Mouse (Mus musculus) neural tube, embryonic 10.5 days (tissue): ENCODE results near the gene Gramd4.
"Not testable (repeated sequence)": the region's sequence is repeated elsewhere in the genome, so short reads cannot be mapped to it uniquely, and the experiment has no call there.

Experiments
- DNase-seq: peaks from one replicate; pipeline ENCODE4 v3.0.0-alpha.2; 2017; ENCODE audit warnings: low spot score; ENCODE audit errors: extremely low spot score

The Gramd4 gene

DNA sequence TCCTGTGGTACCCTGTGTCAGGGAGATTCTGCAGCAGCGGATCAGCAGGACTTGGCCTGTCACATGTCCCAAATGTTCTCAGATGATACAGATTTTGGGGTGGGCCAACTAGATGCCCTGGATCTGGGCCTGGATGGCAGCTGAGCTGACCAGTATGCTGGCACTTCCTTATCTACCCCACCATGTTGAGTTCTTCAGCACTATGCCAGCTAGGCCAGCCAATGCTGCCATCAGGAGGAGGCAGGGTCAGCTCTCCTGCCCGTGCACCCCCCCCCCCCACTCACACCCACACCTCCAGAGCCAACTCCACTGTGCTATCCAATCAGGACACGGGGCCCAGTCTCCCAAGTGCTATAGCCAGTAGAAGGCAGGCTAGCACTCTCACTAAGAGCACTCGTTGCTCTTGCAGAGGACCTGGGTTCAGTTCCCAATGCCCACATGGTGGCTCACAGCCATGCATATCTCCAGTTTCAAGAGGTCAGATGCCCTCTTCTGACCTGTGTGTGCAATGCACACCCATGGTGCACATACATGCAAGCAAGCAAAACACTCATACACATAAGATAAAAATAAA, 7.2 kb upstream of the Gramd4 start:
- DNase-seq, result no peak

DNA sequence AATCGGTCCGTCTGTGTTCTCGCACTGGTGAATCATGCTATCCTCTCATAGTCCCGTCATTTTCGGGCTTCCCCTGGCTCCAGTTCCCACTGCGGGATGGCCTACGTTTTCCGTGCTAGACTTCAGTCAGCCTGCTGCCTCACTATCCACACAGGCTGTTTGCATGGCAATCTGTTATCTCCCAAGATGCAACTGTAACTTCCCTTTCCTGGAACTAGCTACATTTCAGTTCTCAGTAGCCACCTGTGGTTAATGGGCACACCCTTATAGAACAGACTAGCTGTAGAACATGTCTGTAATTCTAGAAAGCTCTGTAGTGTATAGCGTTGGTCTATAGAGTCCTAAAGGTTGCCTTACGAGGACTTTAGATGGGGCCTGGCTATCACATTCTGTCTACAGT, 6.3 kb upstream of the Gramd4 start:
- no peak for DNase-seq

DNA sequence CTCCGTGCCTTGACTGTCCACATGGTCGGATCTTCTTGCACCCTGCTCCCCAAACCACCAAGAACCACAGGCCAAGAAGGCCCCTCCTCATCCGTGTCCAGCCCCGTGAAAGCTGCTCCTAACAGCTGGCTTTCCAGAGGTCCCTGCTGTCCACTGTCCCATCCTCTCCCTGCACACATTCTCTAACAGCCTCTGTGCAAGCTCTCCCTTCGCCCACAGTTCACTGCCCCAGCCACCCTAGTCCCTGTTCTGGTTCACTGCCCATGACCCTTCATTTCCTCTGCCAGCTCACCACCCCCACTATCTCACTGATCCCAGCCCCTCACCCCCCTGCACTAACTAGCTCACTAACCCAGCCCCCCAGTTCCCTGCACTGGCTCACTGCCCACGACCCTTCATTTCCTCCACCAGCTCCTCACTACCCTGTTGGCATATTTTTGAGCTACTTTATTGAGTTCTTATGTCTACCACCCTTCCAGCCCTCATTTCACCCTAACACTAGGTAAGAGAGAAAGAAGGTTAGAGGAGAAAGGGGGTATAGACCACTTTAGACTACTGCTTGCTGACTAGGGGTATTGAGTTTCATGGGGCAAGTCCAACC, 5.5 kb upstream of the Gramd4 start:
- DNase-seq, result no peak

DNA sequence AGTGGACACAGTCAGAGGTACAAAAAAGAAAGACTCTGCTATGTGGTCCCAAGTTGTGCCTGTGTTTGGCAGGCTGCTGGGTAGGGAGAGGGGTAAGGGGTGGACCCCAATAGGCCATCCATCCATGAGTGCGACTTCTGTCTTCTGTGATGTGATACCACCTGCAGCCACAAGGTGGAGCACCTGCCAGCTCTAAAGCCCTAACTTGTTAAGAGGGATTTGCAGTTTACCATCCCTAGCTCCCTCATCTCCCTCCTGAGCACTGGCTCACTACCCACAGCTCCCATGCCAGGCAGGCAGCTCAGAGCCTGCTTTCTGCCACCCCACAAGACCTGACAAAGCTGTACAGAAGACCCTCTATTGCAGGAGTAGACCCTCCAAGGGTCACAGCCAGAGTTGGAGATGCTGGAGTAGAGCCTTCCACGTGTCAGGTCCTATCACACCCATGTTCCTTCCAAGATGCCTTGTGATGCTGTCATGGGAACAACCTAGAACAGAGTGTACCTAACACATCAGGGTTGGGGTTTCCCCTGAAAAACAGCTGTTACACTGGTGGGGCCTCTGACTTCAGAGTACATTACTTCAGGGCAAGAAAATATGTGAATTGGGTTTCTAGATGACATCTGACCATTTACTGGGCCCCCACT, 3.5 kb upstream of the Gramd4 start:
- peak; percentile 86 for DNase-seq

DNA sequence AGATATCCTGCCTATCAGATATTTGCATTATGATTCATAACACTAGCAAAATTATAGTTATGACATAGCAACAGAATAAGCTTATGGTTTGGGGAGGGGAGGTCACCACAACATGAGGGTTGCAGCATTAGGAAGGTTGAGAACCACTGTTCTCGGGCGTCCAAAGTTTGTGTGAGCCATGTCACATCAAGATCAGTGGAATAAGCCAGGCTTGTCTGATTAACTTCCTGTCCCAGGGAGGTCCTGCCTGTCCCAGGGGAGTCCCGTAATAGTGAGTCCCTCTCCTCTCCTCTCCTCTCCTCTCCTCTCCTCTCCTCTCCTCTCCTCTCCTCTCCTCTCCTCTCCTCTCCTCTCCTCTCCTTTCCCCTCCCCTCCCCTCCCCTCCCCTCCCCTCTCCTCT, 2.6 kb upstream of the Gramd4 start:
- not testable (repeated sequence) for DNase-seq

DNA sequence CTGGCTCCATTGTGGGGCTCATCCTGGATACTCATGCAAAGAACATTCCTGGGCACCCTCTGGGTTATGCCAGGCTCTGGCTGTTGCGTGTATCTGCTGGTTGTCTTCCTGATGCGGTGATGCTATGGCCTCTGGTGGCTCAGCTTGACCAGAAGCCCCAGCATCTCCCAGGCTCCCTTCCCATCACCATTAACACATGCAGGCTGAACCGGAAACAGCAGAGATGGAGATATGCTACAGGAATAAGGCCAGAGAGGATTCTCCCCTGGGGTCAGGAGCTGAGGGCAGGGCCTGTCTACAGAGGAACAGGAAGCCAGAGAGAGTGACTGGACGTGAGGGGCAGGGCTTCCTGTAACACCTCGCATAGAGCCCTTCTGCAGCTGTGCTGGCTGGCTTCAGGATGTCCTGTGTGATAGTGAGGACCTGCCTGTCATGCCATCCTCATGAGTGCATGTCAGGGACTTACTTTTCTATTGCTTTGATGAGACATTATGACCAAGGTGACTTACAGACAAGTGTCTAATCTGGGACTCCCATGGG, 1.2 kb upstream of the Gramd4 start:
- DNase-seq, result no peak

DNA sequence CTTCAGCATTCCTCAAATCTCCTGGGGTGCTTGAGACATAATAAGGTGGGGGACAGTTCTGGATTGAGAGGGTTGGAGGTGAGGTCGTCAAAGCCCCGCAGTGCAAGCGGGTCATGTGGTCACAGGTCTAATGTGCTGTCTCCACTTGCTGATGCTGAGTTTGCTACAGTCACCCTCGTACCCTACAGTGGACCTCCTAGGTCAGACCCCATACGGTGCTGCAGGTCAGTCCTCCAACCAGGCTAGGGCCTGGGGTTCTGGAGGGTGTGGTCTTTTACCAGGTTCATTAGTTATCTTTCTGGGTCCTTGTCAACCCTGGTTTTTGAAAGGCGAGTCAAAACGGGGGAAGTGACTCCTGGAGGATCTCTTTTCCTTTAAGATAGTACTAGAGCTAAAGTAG, 413 bp downstream of the Gramd4 start:
- DNase-seq, result no peak

DNA sequence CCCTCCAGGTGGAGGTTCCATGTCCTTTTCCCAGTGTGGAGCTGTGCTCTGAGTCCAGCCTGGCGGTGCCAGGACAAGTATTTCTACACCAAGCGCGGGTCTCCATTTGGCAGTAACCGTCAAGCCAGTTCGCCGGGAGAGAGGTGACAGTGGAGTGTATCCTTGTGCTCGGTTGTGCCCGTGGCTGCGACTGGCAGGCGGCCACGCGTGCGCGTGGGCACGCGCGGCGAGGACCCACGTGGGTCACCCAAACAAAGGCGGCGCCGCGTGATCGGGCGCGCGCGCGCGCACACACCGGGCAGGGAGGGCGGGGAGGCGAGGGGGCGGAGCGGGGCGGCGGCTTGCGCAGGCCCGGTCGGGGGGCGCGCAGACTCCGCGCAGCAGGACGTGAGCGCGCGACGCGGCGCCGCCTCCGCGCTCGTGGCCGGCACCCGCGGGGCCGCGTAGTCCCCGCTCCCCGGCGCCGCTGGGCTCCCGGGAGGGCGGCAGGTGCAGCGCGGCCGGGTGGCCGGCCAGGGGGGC, 960 bp downstream of the Gramd4 start:
- peak; percentile 84 for DNase-seq

DNA sequence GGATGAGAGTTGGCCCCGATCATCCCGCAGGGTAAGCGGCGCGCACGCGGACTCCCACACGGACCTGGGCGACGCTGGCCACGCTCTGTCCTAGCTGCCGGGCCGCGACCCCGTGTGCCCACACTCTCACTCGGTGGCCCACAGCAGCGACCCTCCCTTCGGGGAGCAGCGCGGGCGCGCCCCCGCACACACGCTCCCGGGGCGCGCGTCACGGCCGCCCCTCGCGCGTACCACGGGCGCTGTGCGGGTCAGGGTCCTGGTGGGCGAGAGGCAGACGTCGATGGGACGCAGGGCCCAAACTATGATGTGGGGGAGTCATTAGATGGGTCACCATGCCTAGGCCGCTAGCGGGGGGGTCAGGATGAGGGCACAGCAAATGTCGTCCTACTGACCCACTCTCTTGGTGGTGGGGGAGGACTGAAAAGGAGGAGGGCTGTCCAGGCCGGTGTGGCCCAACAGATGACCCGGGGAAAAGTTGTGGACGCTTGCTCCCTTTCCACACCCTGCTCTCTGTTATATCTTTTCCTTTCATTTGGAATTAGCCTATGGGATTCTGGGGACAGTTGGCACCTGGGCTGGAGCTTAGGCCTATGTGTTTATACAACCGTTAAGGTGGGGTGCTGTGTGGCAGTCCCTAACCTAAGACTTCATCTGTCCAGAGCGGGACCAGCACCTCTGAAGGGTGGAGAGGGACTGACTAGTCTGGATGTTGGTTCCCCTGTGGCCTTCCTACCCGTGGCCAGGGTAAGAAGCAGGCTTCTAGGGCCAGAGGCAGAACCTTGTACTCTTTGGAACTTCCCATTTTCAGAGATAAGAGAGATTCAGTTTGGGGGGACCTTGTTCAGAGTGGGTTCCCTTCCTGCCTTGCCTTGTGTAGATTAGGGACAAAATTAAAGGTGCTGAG, 1.7 kb downstream of the Gramd4 start:
- DNase-seq, result peak; percentile 61

DNA sequence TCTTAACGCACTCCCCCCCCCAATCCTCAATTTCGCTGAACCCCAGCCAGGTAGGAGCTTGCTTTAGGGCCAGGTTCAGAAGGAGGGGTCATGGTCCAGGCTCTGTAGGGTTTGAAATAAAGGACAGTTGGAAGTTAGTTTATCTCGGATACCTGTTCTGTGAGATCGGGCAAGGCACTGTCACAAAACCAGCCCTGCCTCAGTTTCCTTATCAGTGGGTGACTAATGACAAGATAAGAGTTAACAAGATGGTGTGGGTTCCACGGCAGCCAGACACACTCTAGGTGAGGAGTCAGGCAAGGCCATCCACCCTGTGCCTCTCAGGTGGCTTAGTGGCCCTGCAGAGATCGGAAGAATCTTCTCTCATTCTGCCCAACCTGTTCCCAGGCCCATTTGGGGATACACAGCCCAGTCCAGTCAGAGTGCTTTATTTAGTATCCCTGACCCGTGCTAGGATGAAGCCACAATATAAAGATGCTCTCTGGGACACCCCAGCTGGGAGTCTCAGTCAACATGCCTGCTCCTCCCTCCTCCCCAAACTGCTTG, 2.4 kb downstream of the Gramd4 start:
- no peak for DNase-seq

DNA sequence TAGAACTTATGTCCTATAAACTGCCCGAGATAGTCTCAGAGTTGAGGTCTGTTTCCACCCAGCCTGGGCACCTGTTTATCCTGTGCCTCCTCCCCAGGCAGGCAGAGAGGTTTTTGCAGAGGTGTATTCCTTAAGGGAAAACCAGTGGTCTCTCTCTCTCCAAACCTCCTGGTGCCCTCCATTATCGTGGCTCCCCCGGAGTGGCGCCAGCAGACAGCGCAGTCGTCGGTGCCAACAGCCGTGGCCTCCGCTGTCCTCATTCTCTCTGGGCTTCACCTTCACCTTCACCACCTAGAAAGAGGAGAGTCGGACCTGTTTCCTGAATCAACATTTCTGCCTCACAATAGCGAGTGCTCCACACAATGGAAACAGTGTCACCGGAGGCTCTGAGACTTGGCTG, 3.1 kb downstream of the Gramd4 start:
- DNase-seq, result no peak

DNA sequence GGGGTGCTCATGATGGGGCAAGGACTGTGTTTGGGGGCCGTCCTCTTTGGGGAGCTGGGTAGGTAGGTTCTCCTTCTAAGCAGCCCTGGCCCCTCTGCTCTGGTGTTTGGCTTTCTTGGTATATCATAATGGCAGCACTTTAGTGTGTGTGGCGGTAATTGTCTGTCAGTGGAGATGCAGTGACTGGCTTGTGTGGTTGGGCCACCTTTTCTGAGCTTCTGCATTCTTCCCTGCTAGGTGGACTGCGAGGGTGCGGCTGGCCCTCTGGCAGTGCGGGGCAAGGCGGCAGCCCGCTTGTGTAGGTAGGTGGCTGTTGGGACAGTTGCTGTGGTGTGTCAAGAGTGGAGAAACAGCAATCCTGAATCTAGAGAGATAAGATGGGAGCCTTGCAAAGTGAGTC, 3.7 kb downstream of the Gramd4 start:
- no peak for DNase-seq

DNA sequence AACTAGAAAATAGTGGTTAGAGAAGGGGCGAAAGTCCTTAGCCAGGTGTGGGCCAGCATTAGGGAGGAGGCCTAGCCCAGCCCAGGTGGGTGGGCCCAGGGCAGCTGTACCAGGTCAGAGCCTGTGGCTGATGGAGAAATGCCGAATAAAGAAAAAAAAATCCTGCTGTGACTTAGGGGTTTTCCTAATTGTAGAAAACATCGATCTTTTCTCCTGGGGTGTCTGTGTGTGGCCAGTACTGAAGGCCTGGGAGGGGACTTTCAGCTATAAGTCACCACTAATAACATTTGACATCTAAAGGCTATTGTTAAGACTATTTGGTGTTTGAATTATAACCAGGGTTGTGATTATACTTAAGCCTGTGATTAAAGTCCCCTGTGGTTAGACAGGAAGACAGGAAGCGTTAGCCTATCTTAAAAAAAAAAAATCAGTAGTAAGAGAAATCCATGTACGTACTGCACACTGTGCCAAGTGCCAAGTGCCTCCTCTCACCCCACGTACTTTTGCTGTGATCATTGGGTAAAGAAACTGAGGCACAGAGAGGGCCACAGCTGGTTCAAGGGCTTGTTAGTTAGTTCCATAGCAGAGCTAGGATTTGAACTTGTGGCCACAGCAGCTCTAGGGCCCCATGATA, 4.5 kb downstream of the Gramd4 start:
- DNase-seq, result no peak

DNA sequence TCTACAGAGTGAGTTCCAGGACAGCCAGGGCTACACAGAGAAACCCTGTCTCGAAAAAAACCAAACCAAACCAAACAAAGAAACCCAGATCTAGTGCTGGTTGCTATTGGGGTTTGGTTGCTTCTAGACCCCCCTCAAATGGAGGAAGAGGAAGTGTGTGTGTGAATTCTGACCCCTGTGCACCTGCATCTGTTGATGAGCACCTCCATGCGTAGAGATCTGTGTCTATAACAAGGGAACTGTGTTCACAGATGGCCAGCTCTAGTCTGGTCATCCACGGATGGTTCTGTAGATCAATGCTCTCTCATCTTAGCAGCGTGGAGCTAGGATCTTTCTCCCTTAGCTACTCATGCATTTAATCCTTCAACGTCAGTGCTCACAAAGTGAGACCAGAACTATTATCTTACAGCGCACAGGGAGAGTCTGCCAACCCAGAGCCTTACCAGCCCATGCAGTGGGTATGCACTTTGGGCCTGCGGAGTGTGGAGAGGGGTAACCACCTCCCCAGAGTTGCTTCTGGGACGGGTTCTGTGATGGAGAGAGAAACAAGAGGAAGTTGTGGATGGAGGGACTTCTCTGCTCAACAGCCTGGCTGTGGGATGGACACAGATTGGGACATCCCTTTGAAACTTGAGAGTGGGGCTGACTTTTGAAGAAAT, 6.8 kb downstream of the Gramd4 start:
- DNase-seq, result no peak

DNA sequence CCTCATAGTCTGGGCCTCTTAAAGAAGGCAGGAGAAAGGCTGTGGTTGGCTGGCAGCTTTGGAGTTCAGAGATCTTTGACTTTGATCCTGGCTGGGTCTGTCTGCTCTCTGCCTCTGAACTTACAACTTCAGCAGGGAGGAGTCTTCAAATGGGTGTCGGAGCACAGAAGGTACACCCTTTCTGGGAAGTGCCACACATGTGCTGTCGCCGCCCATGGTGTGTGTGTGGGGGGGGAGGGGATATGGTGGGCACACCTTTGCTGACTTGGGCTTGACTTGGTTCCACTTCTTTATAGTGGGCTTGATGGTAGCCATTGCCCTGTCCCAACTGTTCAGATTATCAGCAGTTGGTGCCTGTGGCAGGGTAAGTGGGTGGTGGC, 7.3 kb downstream of the Gramd4 start:
- DNase-seq, result no peak

DNA sequence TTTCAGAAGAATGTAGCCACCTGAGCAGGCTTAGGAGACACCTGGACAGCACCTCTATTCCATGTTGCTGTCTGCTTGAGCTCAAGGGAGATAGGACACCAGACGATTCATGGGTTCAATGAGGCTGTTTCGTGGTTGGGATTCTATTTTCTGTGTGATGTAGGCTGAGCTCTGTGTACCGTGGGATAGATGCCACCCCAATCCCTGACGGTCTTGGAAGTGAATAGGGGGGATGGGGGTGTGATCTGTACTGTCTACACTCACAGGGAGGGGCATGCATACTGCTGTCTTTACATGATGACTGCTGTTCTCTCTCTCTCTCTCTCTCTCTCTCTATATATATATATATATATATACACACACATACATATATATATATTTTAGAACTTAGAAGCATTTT, 7.9 kb downstream of the Gramd4 start:
- no peak for DNase-seq

DNA sequence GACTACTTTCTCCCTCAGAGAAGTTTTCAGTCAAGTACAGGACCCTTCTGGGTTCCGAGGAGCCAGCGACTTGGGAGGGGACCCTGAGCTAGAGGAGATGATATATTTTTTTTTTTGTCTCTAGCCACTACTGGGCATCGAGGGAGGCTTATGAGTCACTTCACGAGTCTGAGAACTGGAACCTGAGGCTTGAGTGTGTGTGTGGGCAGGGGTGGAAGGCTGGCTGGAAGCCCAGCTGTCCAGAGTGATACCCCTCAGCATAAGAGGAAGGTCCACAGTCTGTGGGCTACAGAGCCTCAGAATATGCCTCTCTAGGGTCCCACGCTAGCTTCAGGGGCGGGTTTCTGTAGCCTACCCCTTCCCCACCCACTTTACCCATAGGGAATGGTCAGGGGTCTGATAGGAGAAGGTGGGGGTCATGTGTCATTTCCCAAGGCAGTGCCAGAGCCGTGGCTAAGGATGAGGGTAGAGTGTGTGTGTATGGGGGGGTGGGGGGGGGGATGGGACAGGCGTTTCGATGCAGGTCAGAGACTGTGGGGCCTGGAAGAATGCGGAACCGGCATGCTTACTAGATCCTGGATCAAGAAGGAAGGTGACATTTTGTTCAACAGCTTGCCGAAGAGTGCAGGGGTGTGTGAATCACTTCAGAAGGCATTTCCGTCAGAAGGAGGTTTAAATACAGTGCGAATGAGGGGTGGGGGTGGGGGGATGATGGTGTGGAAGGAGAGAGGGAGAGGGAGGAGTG, 9.5 kb downstream of the Gramd4 start:
- DNase-seq, result no peak

DNA sequence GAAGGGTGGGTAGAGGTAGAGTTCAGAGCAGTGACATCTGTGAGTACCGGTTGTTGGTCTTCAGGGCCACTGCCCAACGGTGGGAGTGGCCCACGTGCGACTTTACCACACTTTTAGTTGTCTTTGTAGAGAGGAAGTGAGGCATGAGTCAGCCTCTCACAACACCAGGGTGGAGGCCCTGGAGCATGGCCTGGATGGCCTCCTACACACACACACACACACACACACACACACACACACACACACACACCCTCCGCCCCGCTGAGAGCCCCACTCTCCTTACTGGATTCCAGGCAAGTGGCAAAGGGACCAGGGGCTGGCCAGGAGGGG, 10.1 kb downstream of the Gramd4 start:
- DNase-seq, result no peak

DNA sequence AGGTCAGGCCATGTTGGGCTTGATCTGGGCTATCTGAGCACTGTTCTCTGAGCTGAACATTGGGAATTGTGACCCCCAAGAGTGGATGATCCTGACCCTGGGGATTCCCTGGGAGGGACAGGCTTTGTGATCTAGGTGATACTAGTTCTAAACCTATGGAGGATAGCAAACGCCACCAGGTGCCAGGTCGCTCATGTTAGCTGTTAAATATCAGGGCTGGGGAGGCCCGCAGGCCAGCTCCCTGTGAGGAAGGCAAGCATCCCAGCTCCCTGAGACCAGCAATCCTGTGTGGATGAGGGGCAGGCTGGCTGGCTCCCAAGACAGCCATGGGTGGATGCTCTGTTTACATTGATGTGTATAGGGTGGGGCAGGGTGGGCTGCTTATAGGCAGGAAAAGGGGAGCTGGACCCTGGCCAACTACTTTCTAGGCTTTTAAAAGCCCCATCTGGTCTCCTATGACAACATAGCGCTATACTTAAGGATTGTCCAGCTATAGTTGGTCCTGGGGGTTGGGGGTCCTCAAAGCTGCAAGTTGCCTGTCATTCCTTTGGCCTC, 10.5 kb downstream of the Gramd4 start:
- no peak for DNase-seq
